13 mouse cellular contexts compared by ENCODE assay signal in the genomic region with DNA sequence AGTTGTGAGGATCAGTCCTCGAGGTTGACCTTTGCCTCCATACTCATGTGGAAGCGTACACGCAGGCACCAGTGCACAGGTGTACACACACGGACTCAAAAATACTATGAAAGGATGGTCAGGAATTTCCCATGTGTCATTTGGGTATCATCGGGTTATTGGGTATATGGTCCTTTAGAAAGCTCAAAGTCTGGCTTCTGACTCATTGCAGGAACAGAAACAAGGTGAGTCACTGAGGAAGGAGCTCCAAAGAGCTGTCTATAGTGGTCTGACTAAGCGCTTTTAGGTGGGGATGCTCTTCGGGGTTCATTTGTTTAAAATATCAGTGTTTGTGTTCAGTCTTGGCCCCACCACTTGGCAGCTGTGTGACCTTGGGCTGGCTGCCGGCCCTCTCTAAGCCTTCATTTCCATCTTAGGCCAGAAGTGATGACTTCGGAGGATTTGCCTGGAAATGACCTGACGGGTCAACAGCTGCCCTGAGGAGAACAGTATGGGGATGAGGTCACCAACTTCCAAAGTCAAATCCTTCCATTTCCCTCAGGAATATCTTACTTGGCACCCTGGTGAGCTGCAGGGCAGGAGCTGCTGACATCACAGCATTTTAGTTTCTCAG.
"Had no signal": no experiment of that assay in that cellular context is flagged by ENCODE, and none has a peak within 500 bp of the region (broad histone marks: within the 10 kb centered on the region; RNA-seq: fewer than 3 reads in every experiment).

No protein-coding gene starts in this region.

- H3K9ac ChIP-seq: liver, embryonic 12.5 days; lung, embryonic 14.5 days; neural tube, embryonic 12.5 days; stomach, embryonic 15.5 days had no signal

- H3K4me3 ChIP-seq: limb, embryonic 10.5 days; liver, embryonic 12.5 days; midbrain, embryonic 10.5 days; neural tube, embryonic 12.5 days; stomach, embryonic 15.5 days had no signal

- H3K4me2 ChIP-seq: liver, embryonic 12.5 days; lung, embryonic 14.5 days; neural tube, embryonic 12.5 days; stomach, embryonic 15.5 days had no signal

- H3K27me3 ChIP-seq: neural tube, embryonic 12.5 days; stomach, embryonic 15.5 days had no signal

- H3K36me3 ChIP-seq: limb, embryonic 10.5 days; liver, embryonic 12.5 days; midbrain, embryonic 10.5 days; neural tube, embryonic 12.5 days; stomach, embryonic 15.5 days had no signal

- H3K9me3 ChIP-seq: limb, embryonic 10.5 days; liver, embryonic 12.5 days; midbrain, embryonic 10.5 days; neural tube, embryonic 12.5 days; stomach, embryonic 15.5 days had no signal

- H3K4me1 ChIP-seq: limb, embryonic 10.5 days; liver, embryonic 12.5 days; midbrain, embryonic 10.5 days; neural tube, embryonic 12.5 days; stomach, embryonic 15.5 days had no signal

- ATAC-seq: liver, embryonic 12.5 days had no signal

- H3K27ac ChIP-seq: limb, embryonic 10.5 days; liver, embryonic 12.5 days; midbrain, embryonic 10.5 days; neural tube, embryonic 12.5 days; stomach, embryonic 15.5 days had no signal

- DNase-seq: kidney, postnatal 25 days; layer of hippocampus, adult 9-11 months; lung, embryonic 14.5 days; lung, postnatal 10 days; lung, postnatal 4 days; midbrain, embryonic 14.5 days; right cerebral cortex, postnatal 4 days; thymus, postnatal 36 days had no signal
